Mouse (Mus musculus): ENCODE measurements at regions not wholly inside any gene's neighbourhood (a gene's known extent, or its start where the extent isn't known, plus 50 kb on each side); places are given as distances from the start of the nearest gene placed in this dataset.

- no peak overlapping the region for H3K9ac ChIP-seq (replicated peaks; ENCODE audit: low read length)
- H3K27ac ChIP-seq (replicated peaks; ENCODE audit: low read depth, low read length): peak overlapping the region; percentile 52
- peak; percentile 18 for ATAC-seq (ENCODE audit: low FRiP score, low TSS enrichment)
- WGBS: 59% methylated on average over 2 of the region's 2 CpGs
- no peaks in the 10 kb centered on the region for H3K27me3 ChIP-seq (ENCODE audit: control insufficient read depth, insufficient read depth, low read length)
- no peak overlapping the region for H3K4me3 ChIP-seq (replicated peaks; ENCODE audit: low read depth, low read length)
- no peaks in the 10 kb centered on the region for H3K36me3 ChIP-seq (ENCODE audit: control insufficient read depth, insufficient read depth, low read length)
- peaks cover 10% of the 10 kb centered on the region for H3K4me1 ChIP-seq (ENCODE audit: control insufficient read depth, insufficient read depth, low read length)
- DNase-seq: no peak
- H3K9me3 ChIP-seq (ENCODE audit: control insufficient read depth, low read length): no peaks in the 10 kb centered on the region
- H3K4me2 ChIP-seq (ENCODE audit: low read length): 0 out of 2 replicates have a peak overlapping the region, but pooled peaks have one; percentile 7
Observed at GRCm38 (mm10) chr10:96981516-96981869, 364.7 kb downstream of the Btg1 start.

DNA sequence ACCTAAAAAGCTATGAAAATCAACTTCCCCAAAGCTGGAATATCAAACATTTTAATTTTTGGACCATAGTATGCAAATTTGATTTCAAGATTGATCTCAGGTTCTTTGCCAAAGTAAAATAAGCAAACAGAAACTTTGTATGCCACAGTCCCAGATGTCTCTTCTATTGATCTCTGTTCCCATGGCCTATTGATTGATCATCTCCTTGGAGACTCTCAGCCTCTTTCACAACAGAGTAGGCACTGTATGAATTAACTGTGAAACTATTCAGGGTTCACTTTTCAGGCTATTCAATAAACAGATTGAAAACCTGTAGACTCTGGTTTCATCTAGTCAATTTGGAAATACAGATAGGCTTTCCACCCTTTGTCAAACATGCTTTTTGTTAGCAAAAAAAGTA is 384.1 kb downstream of the Btg1 start:
- Histone ChIP-seq H3K4me3 (replicated peaks; ENCODE audit: low read depth, low read length) (no peak overlapping the region), H3K27ac (replicated peaks; ENCODE audit: low read depth, low read length) (no peak overlapping the region), H3K27me3 (ENCODE audit: control insufficient read depth, insufficient read depth, low read length) (no peaks in the 10 kb centered on the region), H3K4me2 (ENCODE audit: low read length) (no peak overlapping the region), H3K4me1 (ENCODE audit: control insufficient read depth, insufficient read depth, low read length) (no peaks in the 10 kb centered on the region), H3K9me3 (ENCODE audit: control insufficient read depth, low read length) (no peaks in the 10 kb centered on the region), H3K9ac (replicated peaks; ENCODE audit: low read length) (no peak overlapping the region), H3K36me3 (ENCODE audit: control insufficient read depth, insufficient read depth, low read length) (no peaks in the 10 kb centered on the region)
- DNase-seq: no peak
- ATAC-seq (ENCODE audit: low FRiP score, low TSS enrichment): no peak

- no peak overlapping the region for H3K27ac ChIP-seq (replicated peaks; ENCODE audit: low read depth, low read length)
- no peaks in the 10 kb centered on the region for H3K9me3 ChIP-seq (ENCODE audit: control insufficient read depth, low read length)
- no peak overlapping the region for H3K9ac ChIP-seq (replicated peaks; ENCODE audit: low read length)
- H3K4me1 ChIP-seq (ENCODE audit: control insufficient read depth, insufficient read depth, low read length): no peaks in the 10 kb centered on the region
- no peak overlapping the region for H3K4me2 ChIP-seq (ENCODE audit: low read length)
- DNase-seq: no peak
- ATAC-seq (ENCODE audit: low FRiP score, low TSS enrichment): no peak
- H3K36me3 ChIP-seq (ENCODE audit: control insufficient read depth, insufficient read depth, low read length): no peaks in the 10 kb centered on the region
- no peaks in the 10 kb centered on the region for H3K27me3 ChIP-seq (ENCODE audit: control insufficient read depth, insufficient read depth, low read length)
- H3K4me3 ChIP-seq (replicated peaks; ENCODE audit: low read depth, low read length): no peak overlapping the region
Observed at GRCm38 (mm10) chr10:97008873-97009272, 392.1 kb downstream of the Btg1 start.

DNA sequence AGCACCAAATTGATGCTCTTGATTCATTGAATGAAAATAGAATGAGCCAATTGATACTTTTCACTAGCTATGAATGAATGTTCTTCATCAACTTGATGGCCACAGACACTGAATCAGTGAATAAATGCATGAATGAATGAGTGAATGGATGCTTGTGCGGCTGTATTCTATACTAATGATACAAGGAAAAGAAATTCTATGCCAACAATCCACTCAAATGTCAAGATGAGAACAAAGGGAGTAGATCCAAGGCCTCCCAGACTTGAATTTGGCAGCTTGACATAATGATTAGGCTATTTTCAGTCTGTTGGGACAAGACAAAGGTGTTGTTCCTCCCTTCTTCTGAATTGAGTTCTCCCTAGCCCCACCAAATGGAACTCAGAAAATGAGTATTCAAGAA is 393.1 kb downstream of the Btg1 start:
- Histone ChIP-seq H3K4me1 (ENCODE audit: control insufficient read depth, insufficient read depth, low read length) (no peaks in the 10 kb centered on the region), H3K9ac (replicated peaks; ENCODE audit: low read length) (no peak overlapping the region), H3K9me3 (ENCODE audit: control insufficient read depth, low read length) (no peaks in the 10 kb centered on the region), H3K4me2 (ENCODE audit: low read length) (no peak overlapping the region), H3K27me3 (ENCODE audit: control insufficient read depth, insufficient read depth, low read length) (no peaks in the 10 kb centered on the region), H3K27ac (replicated peaks; ENCODE audit: low read depth, low read length) (no peak overlapping the region), H3K4me3 (replicated peaks; ENCODE audit: low read depth, low read length) (no peak overlapping the region), H3K36me3 (ENCODE audit: control insufficient read depth, insufficient read depth, low read length) (no peaks in the 10 kb centered on the region)
- 47% methylated on average over 1 of the region's 1 CpGs for WGBS
- DNase-seq (no peak), ATAC-seq (ENCODE audit: low FRiP score, low TSS enrichment) (no peak)

- DNase-seq (no peak), ATAC-seq (ENCODE audit: low FRiP score, low TSS enrichment) (no peak)
- Histone ChIP-seq H3K4me3 (replicated peaks; ENCODE audit: low read depth, low read length) (no peak overlapping the region), H3K27ac (replicated peaks; ENCODE audit: low read depth, low read length) (no peak overlapping the region), H3K4me1 (ENCODE audit: control insufficient read depth, insufficient read depth, low read length) (no peaks in the 10 kb centered on the region), H3K9ac (replicated peaks; ENCODE audit: low read length) (no peak overlapping the region), H3K27me3 (ENCODE audit: control insufficient read depth, insufficient read depth, low read length) (no peaks in the 10 kb centered on the region), H3K9me3 (ENCODE audit: control insufficient read depth, low read length) (no peaks in the 10 kb centered on the region), H3K4me2 (ENCODE audit: low read length) (no peak overlapping the region), H3K36me3 (ENCODE audit: control insufficient read depth, insufficient read depth, low read length) (no peaks in the 10 kb centered on the region)
- 89% methylated on average over 3 of the region's 3 CpGs for WGBS
Observed at GRCm38 (mm10) chr10:97018641-97019040, 401.8 kb downstream of the Btg1 start.

- WGBS: 84% methylated on average over 5 of the region's 5 CpGs
- no peak for ATAC-seq (ENCODE audit: low FRiP score, low TSS enrichment)
- H3K4me2 ChIP-seq (ENCODE audit: low read length): no peak overlapping the region
- no peak overlapping the region for H3K4me3 ChIP-seq (replicated peaks; ENCODE audit: low read depth, low read length)
- H3K4me1 ChIP-seq (ENCODE audit: control insufficient read depth, insufficient read depth, low read length): no peaks in the 10 kb centered on the region
- H3K27me3 ChIP-seq (ENCODE audit: control insufficient read depth, insufficient read depth, low read length): no peaks in the 10 kb centered on the region
- H3K9me3 ChIP-seq (ENCODE audit: control insufficient read depth, low read length): no peaks in the 10 kb centered on the region
- no peaks in the 10 kb centered on the region for H3K36me3 ChIP-seq (ENCODE audit: control insufficient read depth, insufficient read depth, low read length)
- no peak overlapping the region for H3K27ac ChIP-seq (replicated peaks; ENCODE audit: low read depth, low read length)
- DNase-seq: peak; percentile 14
- H3K9ac ChIP-seq (replicated peaks; ENCODE audit: low read length): no peak overlapping the region
Observed at GRCm38 (mm10) chr10:97028776-97029175, 412.0 kb downstream of the Btg1 start.

DNA sequence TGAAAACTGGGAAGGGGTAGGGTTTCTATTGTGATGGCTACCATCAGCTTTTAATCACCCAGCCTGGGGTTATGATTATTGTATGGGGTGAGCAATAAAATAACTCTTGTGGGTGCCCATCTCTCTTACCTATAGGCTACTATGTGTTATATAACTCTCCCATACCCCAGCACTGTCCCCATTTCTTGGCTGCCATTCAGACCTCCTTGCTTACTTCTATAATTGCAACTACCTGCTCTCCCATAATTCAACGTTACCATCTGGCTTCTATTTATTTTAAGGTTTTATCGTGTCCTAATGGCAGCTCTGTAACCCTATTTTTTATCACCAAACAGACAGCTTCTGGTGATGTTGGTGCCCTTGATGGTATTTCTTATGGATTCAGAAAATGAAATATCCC is 414.2 kb downstream of the Btg1 start:
- Histone ChIP-seq H3K4me2 (ENCODE audit: low read length) (no peak overlapping the region), H3K4me1 (ENCODE audit: control insufficient read depth, insufficient read depth, low read length) (no peaks in the 10 kb centered on the region), H3K27ac (replicated peaks; ENCODE audit: low read depth, low read length) (no peak overlapping the region), H3K27me3 (ENCODE audit: control insufficient read depth, insufficient read depth, low read length) (no peaks in the 10 kb centered on the region), H3K4me3 (replicated peaks; ENCODE audit: low read depth, low read length) (no peak overlapping the region), H3K9me3 (ENCODE audit: control insufficient read depth, low read length) (no peaks in the 10 kb centered on the region), H3K9ac (replicated peaks; ENCODE audit: low read length) (no peak overlapping the region), H3K36me3 (ENCODE audit: control insufficient read depth, insufficient read depth, low read length) (no peaks in the 10 kb centered on the region)
- WGBS: 96% methylated on average over 2 of the region's 2 CpGs
- DNase-seq (no peak), ATAC-seq (ENCODE audit: low FRiP score, low TSS enrichment) (no peak)

DNA sequence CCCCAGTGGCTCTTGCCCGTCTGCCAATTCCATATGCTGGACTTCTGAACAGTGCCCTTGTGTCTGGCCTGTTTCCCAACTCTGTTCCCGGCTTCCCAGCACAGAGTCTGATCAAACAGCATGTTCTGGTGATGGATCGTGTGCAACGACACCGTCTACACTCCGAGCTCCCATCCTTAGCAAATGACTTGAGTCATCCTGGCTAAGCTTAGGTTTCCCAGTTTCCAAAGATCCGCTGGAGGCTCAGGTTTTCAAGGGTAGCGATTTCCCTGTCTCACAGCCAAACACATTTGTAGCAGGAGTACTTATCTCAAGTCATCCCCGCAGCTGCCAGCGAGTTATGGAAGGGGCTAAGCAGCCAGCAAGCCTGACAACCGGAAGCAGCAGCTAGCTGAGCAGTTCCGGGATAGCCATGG is 418.6 kb downstream of the Btg1 start:
- H3K27ac ChIP-seq (replicated peaks; ENCODE audit: low read depth, low read length): no peak overlapping the region
- 82% methylated on average over 12 of the region's 12 CpGs for WGBS
- H3K4me1 ChIP-seq (ENCODE audit: control insufficient read depth, insufficient read depth, low read length): no peaks in the 10 kb centered on the region
- H3K36me3 ChIP-seq (ENCODE audit: control insufficient read depth, insufficient read depth, low read length): no peaks in the 10 kb centered on the region
- DNase-seq (peak; percentile 17), ATAC-seq (ENCODE audit: low FRiP score, low TSS enrichment) (no peak)
- H3K9ac ChIP-seq (replicated peaks; ENCODE audit: low read length): no peak overlapping the region
- H3K4me3 ChIP-seq (replicated peaks; ENCODE audit: low read depth, low read length): no peak overlapping the region
- H3K27me3 ChIP-seq (ENCODE audit: control insufficient read depth, insufficient read depth, low read length): no peaks in the 10 kb centered on the region
- no peak overlapping the region for H3K4me2 ChIP-seq (ENCODE audit: low read length)
- no peaks in the 10 kb centered on the region for H3K9me3 ChIP-seq (ENCODE audit: control insufficient read depth, low read length)

- ATAC-seq (ENCODE audit: low FRiP score, low TSS enrichment) (no peak), DNase-seq (no peak)
- 56% methylated on average over 4 of the region's 4 CpGs for WGBS
- Histone ChIP-seq H3K9ac (replicated peaks; ENCODE audit: low read length) (no peak overlapping the region), H3K4me2 (ENCODE audit: low read length) (no peak overlapping the region), H3K27ac (replicated peaks; ENCODE audit: low read depth, low read length) (no peak overlapping the region), H3K4me3 (replicated peaks; ENCODE audit: low read depth, low read length) (no peak overlapping the region), H3K4me1 (ENCODE audit: control insufficient read depth, insufficient read depth, low read length) (no peaks in the 10 kb centered on the region), H3K9me3 (ENCODE audit: control insufficient read depth, low read length) (no peaks in the 10 kb centered on the region), H3K27me3 (ENCODE audit: control insufficient read depth, insufficient read depth, low read length) (no peaks in the 10 kb centered on the region), H3K36me3 (ENCODE audit: control insufficient read depth, insufficient read depth, low read length) (no peaks in the 10 kb centered on the region)
Observed at GRCm38 (mm10) chr10:97038025-97038424, 421.2 kb downstream of the Btg1 start.
